19 mouse cellular contexts compared by ENCODE assay signal in the genomic region with DNA sequence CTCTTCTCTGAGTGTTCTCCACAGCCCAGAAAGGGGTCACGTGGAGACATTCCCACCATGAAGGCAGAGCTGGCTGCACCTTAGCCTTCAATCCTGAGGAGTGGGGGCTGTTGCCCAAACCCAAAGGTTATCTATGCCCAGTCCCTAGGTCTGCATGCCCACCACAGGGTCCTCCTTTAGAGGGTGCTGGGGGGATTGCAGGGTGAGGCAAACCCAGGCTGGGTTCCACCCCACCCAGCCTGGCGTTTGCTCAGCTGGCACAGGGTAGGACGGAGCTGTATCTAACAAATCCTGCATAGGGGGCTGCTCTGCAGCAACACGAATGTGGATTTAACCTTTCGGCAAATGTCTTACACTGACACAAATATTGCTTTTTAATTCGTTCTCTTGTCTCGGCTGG. TPM values are rescaled to one million over a fixed set of nuclear protein-coding genes. Genes with fewer than 3 reads are reported as not detected.
DNase-seq lines count a peak whose midpoint lies in the region; ATAC-seq lines count a peak whose summit lies in the region.
"Had no signal": no experiment of that assay in that cellular context is flagged by ENCODE, and none has a peak within 500 bp of the region (broad histone marks: within the 10 kb centered on the region; RNA-seq: fewer than 3 reads in every experiment).

No protein-coding gene starts in this region.

- no peak overlapping the region for H3K4me2 ChIP-seq in heart, embryonic 12.5 days
- no peak overlapping the region for H3K4me2 ChIP-seq in midbrain, embryonic 16.5 days (ENCODE audit: low read length)
- no peak overlapping the region for H3K4me2 ChIP-seq in limb, embryonic 12.5 days

- H3K36me3 ChIP-seq in heart, embryonic 12.5 days = no peaks in the 10 kb centered on the region
- H3K36me3 ChIP-seq in midbrain, embryonic 10.5 days = no peaks in the 10 kb centered on the region
- no peaks in the 10 kb centered on the region for H3K36me3 ChIP-seq in midbrain, embryonic 16.5 days (ENCODE audit: control insufficient read depth, insufficient read depth, low read length)
- H3K36me3 ChIP-seq in embryonic facial prominence, embryonic 10.5 days (replicated peaks) = no peaks in the 10 kb centered on the region
- H3K36me3 ChIP-seq in limb, embryonic 12.5 days = no peaks in the 10 kb centered on the region
- H3K36me3 ChIP-seq: G1E had no signal

- no peak overlapping the region for H3K27ac ChIP-seq in heart, embryonic 12.5 days (ENCODE audit: poor library complexity, severe bottlenecking)
- 0 out of 2 replicates have a peak overlapping the region, but pooled peaks have one; percentile 40 for H3K27ac ChIP-seq in midbrain, embryonic 10.5 days (replicated peaks)
- H3K27ac ChIP-seq in midbrain, embryonic 16.5 days (ENCODE audit: low read length) = no peak overlapping the region
- H3K27ac ChIP-seq in embryonic facial prominence, embryonic 10.5 days (replicated peaks) = peak overlapping the region; percentile 61; the same call in 1 of the 2 replicates
- no peak overlapping the region for H3K27ac ChIP-seq in limb, embryonic 12.5 days
- H3K27ac ChIP-seq: left cerebral cortex, adult 2 months had no signal

- peaks cover 99% of the 10 kb centered on the region for H3K27me3 ChIP-seq in heart, embryonic 12.5 days (replicated peaks)
- peaks cover 36% of the 10 kb centered on the region for H3K27me3 ChIP-seq in midbrain, embryonic 10.5 days (ENCODE audit: low read depth, poor library complexity, severe bottlenecking)
- H3K27me3 ChIP-seq in midbrain, embryonic 16.5 days (ENCODE audit: control insufficient read depth, insufficient read depth, low read depth, low read length) = no peaks in the 10 kb centered on the region
- H3K27me3 ChIP-seq in embryonic facial prominence, embryonic 10.5 days (replicated peaks; ENCODE audit: low read depth, poor library complexity, severe bottlenecking) = peaks cover 48% of the 10 kb centered on the region
- peaks cover 27% of the 10 kb centered on the region for H3K27me3 ChIP-seq in limb, embryonic 12.5 days

- H3K4me1 ChIP-seq in heart, embryonic 12.5 days (replicated peaks) = peaks cover 16% of the 10 kb centered on the region
- peaks cover 53% of the 10 kb centered on the region for H3K4me1 ChIP-seq in midbrain, embryonic 10.5 days
- H3K4me1 ChIP-seq in midbrain, embryonic 16.5 days (ENCODE audit: control insufficient read depth, insufficient read depth, low read length) = peaks cover 10% of the 10 kb centered on the region; the same call in 1 of the 2 replicates
- peaks cover 74% of the 10 kb centered on the region for H3K4me1 ChIP-seq in embryonic facial prominence, embryonic 10.5 days
- H3K4me1 ChIP-seq in limb, embryonic 12.5 days (replicated peaks) = peaks cover 27% of the 10 kb centered on the region; the same call in 1 of the 2 replicates

- H3K9me3 ChIP-seq in heart, embryonic 12.5 days (replicated peaks) = no peaks in the 10 kb centered on the region
- no peaks in the 10 kb centered on the region for H3K9me3 ChIP-seq in midbrain, embryonic 10.5 days (replicated peaks)
- H3K9me3 ChIP-seq in midbrain, embryonic 16.5 days (replicated peaks; ENCODE audit: control insufficient read depth, low read length, poor library complexity, severe bottlenecking) = no peaks in the 10 kb centered on the region
- H3K9me3 ChIP-seq in embryonic facial prominence, embryonic 10.5 days = no peaks in the 10 kb centered on the region
- no peaks in the 10 kb centered on the region for H3K9me3 ChIP-seq in limb, embryonic 12.5 days
- H3K9me3 ChIP-seq: G1E had no signal

- no peak for ATAC-seq in heart, embryonic 12.5 days (ENCODE audit: insufficient number of reproducible peaks, low FRiP score)
- no peak for ATAC-seq in midbrain, embryonic 16.5 days
- ATAC-seq in limb, embryonic 12.5 days (ENCODE audit: insufficient number of reproducible peaks, insufficient read depth, low FRiP score, low TSS enrichment, low read depth) = peak; percentile 46; the same call in 1 of the 2 replicates
- ATAC-seq: lung, postnatal 0 days; Patski had no signal

- DNase-seq in heart, adult 11 months = peak; percentile 75
- no peak for DNase-seq in midbrain, embryonic 10.5 days (ENCODE audit: low spot score)
- no peak for DNase-seq in embryonic facial prominence, embryonic 10.5 days (ENCODE audit: low spot score)
- no peak for DNase-seq in frontal cortex, postnatal 25 days (ENCODE audit: low spot score in 2 of 2)
- DNase-seq: adrenal gland, postnatal 36 days; B cell, adult 2 months; cerebellum, adult 9-10 months; gastrocnemius, postnatal 36 days; kidney, adult 11 months; right cerebral cortex, postnatal 14 days; thymus, postnatal 14 days had no signal

- H3K9ac ChIP-seq in heart, embryonic 12.5 days = no peak overlapping the region
- no peak overlapping the region for H3K9ac ChIP-seq in midbrain, embryonic 16.5 days (ENCODE audit: low read depth, low read length)
- no peak overlapping the region for H3K9ac ChIP-seq in limb, embryonic 12.5 days (replicated peaks)

- WGBS in heart, embryonic 12.5 days = 67% methylated on average over 7 of the region's 7 CpGs
- WGBS in midbrain, embryonic 10.5 days = 68% methylated on average over 7 of the region's 7 CpGs
- WGBS in midbrain, embryonic 16.5 days = 60% methylated on average over 7 of the region's 7 CpGs
- WGBS in embryonic facial prominence, embryonic 10.5 days = 73% methylated on average over 7 of the region's 7 CpGs
- 63% methylated on average over 7 of the region's 7 CpGs for WGBS in limb, embryonic 12.5 days

- H3K4me3 ChIP-seq in heart, embryonic 12.5 days = no peak overlapping the region
- no peak overlapping the region for H3K4me3 ChIP-seq in midbrain, embryonic 10.5 days
- H3K4me3 ChIP-seq in midbrain, embryonic 16.5 days (ENCODE audit: low read depth, low read length) = no peak overlapping the region
- no peak overlapping the region for H3K4me3 ChIP-seq in embryonic facial prominence, embryonic 10.5 days
- no peak overlapping the region for H3K4me3 ChIP-seq in limb, embryonic 12.5 days (replicated peaks)
- H3K4me3 ChIP-seq: left cerebral cortex, adult 2 months had no signal

RNA-seq across cellular contexts. Expression of a gene that starts 29.2 kb away (rescaled TPM):
- polyA plus RNA-seq in heart, embryonic 12.5 days (2016; fragmentation: Nextera tagmentation; extraction: Ambion mirVana) = 0.60 and 1.0 TPM in 2 replicates
- 7.9 and 14.1 TPM in 2 replicates for polyA plus RNA-seq in midbrain, embryonic 10.5 days (2016; fragmentation: Nextera tagmentation; extraction: Ambion mirVana)
- 17.8 and 28.7 TPM in 2 replicates for polyA plus RNA-seq in midbrain, embryonic 16.5 days (2015; fragmentation: Nextera tagmentation; extraction: Ambion mirVana)
- polyA plus RNA-seq in embryonic facial prominence, embryonic 10.5 days (2016; fragmentation: Nextera tagmentation; extraction: Ambion mirVana) = 5.6 and 6.9 TPM in 2 replicates
- polyA plus RNA-seq in limb, embryonic 12.5 days (2016; fragmentation: Nextera tagmentation; extraction: Ambion mirVana) = 0.41 and 1.3 TPM in 2 replicates
- polyA plus RNA-seq: G1E; liver, adult 2 months; Patski had no signal

Comparison
In these comparisons a context has a peak if more than half of its experiments do, and no peak if none do; other contexts are left out.
1. H3K27ac ChIP-seq: peak in midbrain, embryonic 10.5 days (single experiment) and embryonic facial prominence, embryonic 10.5 days (single experiment); none in heart, embryonic 12.5 days (single experiment), midbrain, embryonic 16.5 days (single experiment) and limb, embryonic 12.5 days (single experiment).